Mouse (Mus musculus): ENCODE measurements around the gene Traf7. TPM values are rescaled to one million over a fixed set of nuclear protein-coding genes. Genes with fewer than 3 reads are reported as not detected.
A peak's percentile ranks its signal among the peaks of the same experiment; 100 is the strongest.

Gene Traf7
- 107 and 118 TPM in 2 replicates for total RNA-seq (2017)

DNA sequence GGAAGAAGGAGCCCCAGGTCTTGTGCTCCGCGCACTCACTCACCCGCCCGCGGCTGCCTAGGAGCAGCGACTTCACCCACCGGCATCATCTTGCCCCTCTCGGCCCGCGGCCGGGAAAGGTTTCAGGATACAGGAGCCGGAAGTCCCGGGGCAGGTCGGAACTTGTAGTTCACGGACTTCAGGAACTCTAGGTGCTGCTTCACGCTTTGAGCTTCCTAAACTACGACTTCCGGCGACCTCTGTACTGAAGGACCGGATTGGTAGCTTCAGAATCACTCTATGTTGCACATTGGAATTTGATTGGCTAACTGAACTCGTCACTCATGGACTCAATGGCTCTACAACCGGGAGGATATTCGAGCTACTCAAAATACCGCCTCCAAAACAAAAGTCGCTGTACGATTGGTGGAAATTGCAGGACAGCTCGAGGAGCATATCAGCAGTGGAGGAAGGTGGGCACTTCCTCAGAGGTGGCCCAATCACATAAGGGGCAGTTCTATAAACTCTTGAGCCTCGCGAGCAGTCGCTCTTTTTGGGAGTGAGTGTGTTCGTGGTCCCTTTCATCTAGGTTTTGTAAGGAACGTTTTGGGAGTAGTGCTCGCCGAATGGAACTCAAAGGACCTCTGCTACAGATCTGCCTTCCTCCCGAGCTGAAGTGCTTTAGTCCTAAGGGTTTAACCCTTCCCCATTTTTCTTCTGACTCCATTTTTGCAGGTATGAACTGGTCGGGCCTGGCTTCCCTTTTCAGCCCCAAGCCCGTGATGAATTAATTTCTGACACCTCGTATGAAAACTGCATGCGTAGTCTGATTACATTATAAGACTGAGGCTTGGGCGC, at the start of gene Traf7:
Gene Traf7, minus strand, starts transcription at position 216 of the 837 bp plus-strand sequence.
- ATAC-seq (ENCODE audit: extremely low read depth, insufficient number of reproducible peaks, low FRiP score, poor library complexity, severe bottlenecking) = peak; percentile 94

GRCm38 (mm10) chr17:24573811-24574210, 46.1 kb upstream of the Traf7 start:
- ATAC-seq (ENCODE audit: extremely low read depth, insufficient number of reproducible peaks, low FRiP score, poor library complexity, severe bottlenecking) = no peak

DNA sequence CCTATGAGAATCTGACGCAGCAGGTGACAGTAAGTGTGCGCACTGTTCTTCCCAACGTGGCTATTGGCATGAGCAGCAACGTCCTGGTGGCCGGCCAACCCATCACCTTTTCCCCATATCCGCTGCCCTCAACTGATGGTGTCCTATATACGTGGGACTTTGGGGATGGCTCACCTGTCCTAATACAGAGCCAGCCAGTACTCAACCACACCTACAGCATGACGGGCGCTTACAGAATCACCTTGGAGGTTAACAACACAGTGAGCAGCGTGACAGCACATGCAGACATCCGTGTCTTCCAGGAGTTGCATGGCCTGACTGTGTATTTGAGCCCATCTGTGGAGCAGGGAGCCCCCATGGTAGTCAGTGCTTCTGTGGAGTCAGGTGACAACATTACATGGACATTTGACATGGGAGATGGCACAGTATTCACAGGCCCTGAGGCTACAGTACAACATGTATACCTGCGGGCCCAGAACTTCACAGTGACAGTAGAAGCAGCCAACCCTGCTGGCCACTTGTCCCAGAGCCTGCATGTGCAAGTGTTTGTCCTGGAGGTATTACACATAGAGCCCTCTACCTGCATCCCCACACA, 45.0 kb upstream of the Traf7 start:
- ATAC-seq (ENCODE audit: extremely low read depth, insufficient number of reproducible peaks, low FRiP score, poor library complexity, severe bottlenecking) = no peak

- ATAC-seq (ENCODE audit: extremely low read depth, insufficient number of reproducible peaks, low FRiP score, poor library complexity, severe bottlenecking) = no peak
Observed at GRCm38 (mm10) chr17:24569837-24570236, 42.1 kb upstream of the Traf7 start.

DNA sequence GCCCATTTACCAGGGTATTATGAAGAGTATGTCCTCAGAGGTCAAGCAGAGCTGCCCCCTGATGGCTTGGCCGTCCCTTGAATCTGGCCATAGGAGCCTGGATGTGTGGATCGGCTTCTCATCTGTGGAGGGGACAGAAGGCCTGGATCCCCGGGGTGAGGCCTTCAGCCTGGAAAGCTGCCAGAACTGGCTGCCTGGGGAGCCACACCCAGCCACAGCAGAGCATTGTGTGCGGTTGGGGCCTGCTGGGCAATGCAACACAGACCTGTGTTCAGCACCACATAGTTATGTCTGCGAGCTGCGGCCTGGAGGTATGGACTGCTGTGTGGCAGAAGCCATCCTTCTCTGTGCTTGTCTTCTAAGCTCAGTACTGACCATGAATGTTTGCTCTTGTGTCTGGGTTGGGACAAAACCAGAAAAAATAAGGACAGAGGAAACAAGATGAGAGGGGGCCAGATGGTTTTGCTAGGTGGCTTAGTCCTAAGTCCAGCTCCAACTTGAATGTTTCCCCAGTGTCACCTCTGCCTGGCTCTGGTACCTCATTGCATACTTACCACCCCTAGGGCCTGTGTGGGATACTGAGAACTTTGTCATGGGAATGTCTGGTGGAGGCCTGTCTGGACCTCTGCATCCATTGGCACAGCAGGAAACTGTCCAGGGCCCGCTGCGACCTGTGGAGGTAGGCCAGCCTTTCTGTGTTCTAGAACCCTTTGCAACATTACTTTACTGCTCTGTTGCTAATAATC, 39.5 kb upstream of the Traf7 start:
- ATAC-seq (ENCODE audit: extremely low read depth, insufficient number of reproducible peaks, low FRiP score, poor library complexity, severe bottlenecking) = no peak

- ATAC-seq (ENCODE audit: extremely low read depth, insufficient number of reproducible peaks, low FRiP score, poor library complexity, severe bottlenecking) = no peak
Observed at GRCm38 (mm10) chr17:24565792-24566191, 38.1 kb upstream of the Traf7 start.

GRCm38 (mm10) chr17:24565092-24565491, 37.4 kb upstream of the Traf7 start:
- ATAC-seq (ENCODE audit: extremely low read depth, insufficient number of reproducible peaks, low FRiP score, poor library complexity, severe bottlenecking) = no peak

DNA sequence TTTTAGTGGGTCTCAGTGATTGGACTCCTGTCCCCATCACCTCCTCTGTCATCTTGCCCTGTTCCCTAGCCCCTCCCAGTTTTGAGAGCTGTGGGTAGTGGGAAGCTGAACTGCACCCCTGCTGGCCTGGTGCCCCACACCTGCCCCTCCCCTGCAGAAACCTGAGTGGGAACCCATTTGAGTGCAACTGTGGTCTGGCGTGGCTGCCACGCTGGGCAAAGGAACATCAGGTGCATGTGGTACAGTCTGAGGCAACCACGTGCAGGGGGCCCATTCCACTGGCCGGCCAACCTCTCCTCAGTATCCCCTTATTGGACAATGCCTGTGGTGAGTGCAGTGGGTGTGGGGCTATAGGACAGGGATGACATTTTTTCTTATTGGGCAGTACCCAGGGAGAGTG, 36.7 kb upstream of the Traf7 start:
- no peak for ATAC-seq (ENCODE audit: extremely low read depth, insufficient number of reproducible peaks, low FRiP score, poor library complexity, severe bottlenecking)

DNA sequence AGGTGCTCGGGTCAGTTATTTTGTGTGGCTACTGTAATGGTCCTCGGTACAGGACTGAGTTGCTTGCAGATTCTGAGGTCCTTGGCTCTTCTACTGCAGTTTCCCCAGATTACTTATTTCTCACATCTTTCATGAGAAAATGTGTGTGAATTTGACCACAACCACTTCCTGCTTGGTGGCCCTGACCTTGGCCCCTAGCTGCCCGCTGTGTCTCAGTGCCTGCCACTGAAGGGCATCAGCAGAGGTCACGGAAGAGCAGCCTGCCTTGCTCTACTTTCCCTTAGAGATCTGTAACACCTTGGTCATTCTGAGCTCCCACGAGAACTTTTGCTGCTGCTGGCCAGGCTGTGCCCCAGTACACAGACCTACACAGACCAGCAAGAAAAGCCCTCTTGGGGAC, 35.9 kb upstream of the Traf7 start:
- no peak for ATAC-seq (ENCODE audit: extremely low read depth, insufficient number of reproducible peaks, low FRiP score, poor library complexity, severe bottlenecking)

DNA sequence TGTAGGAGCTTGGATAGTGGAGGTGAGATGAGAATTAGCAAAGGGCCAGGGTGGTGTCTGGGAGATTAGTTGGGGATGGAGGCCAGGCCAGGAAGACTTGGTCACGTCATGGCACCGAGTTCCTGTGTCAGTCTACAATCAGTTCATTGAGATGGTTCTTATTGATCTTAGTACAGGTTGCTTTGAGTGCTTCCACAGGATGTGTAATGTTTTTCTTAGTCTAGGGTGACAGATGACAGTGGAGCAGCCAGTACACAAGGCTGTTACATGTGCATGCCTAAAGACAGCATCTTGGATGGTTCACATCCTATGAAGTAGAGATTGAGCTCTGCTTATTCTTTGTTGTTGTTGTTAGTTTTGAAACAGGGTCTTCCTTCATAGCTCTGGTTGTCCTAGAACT, 33.9 kb upstream of the Traf7 start:
- no peak for ATAC-seq (ENCODE audit: extremely low read depth, insufficient number of reproducible peaks, low FRiP score, poor library complexity, severe bottlenecking)

- ATAC-seq (ENCODE audit: extremely low read depth, insufficient number of reproducible peaks, low FRiP score, poor library complexity, severe bottlenecking) = no peak
Observed at GRCm38 (mm10) chr17:24560301-24561028, 32.7 kb upstream of the Traf7 start.

DNA sequence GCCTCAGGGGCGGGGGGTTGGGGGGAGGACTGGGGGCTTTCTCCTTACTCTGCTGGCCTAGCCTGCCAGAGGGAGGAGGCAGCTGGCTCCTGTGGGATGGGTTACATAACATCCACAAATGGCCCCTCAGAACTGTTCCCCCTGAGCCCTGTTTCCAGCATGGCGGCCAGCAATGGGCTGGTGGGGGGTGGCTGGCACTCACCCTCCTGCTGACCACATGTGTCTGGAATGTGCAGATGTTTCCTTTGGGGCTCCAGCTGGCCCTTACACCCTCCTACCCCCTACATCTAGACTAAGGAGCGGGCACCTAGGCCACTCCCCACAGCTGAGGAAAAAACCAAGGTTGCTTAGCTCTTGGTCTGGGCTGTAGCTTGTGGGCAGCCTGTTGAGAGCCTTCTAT, 31.4 kb upstream of the Traf7 start:
- ATAC-seq (ENCODE audit: extremely low read depth, insufficient number of reproducible peaks, low FRiP score, poor library complexity, severe bottlenecking) = no peak

DNA sequence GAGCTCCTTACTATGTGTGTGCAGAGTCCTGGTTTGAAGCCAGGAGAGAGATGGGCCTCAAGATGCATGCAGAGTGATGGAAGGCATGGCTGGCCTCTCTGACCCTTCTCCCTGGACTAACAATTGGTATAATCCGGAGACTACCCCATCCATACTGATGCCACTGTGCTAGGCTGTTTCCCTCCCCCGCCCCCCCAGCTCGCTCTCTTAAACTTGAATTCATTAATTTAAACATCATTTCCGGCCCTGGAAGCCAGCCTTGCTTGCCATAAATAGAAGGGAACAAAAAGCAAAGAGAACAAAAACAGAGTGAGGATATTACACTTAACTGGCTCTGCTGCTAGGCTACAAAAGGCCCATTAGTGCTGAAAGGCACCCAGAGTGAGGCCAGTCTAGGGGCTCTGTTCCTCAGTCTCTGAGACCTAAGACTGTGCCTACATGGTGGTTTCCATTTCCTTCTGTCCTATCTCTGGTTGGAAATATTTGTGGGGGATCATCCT, 30.9 kb upstream of the Traf7 start:
- no peak for ATAC-seq (ENCODE audit: extremely low read depth, insufficient number of reproducible peaks, low FRiP score, poor library complexity, severe bottlenecking)

- ATAC-seq (ENCODE audit: extremely low read depth, insufficient number of reproducible peaks, low FRiP score, poor library complexity, severe bottlenecking) = no peak
Observed at GRCm38 (mm10) chr17:24557091-24557490, 29.4 kb upstream of the Traf7 start.

DNA sequence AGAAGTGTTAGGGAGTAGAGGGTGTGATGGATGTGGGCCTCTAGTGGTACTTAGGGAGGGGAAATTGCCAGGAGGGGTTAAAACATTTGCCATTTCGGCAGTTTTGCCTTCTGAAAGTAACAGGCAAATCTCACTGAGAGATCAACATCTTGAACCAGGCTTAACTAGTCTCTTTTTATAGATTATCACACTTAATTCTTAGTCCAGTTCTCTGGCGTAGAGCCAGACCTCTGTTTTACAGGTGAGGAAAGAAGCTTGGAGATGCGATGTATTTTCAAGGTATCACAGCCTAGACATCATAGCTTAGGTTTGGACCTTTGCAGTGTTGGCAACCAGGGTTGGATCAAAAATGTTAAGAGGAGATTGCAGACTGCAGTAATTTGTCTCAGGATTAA, 23.3 kb upstream of the Traf7 start:
- no peak for ATAC-seq (ENCODE audit: extremely low read depth, insufficient number of reproducible peaks, low FRiP score, poor library complexity, severe bottlenecking)

- ATAC-seq (ENCODE audit: extremely low read depth, insufficient number of reproducible peaks, low FRiP score, poor library complexity, severe bottlenecking) = no peak
Observed at GRCm38 (mm10) chr17:24550416-24551049, 22.8 kb upstream of the Traf7 start.

DNA sequence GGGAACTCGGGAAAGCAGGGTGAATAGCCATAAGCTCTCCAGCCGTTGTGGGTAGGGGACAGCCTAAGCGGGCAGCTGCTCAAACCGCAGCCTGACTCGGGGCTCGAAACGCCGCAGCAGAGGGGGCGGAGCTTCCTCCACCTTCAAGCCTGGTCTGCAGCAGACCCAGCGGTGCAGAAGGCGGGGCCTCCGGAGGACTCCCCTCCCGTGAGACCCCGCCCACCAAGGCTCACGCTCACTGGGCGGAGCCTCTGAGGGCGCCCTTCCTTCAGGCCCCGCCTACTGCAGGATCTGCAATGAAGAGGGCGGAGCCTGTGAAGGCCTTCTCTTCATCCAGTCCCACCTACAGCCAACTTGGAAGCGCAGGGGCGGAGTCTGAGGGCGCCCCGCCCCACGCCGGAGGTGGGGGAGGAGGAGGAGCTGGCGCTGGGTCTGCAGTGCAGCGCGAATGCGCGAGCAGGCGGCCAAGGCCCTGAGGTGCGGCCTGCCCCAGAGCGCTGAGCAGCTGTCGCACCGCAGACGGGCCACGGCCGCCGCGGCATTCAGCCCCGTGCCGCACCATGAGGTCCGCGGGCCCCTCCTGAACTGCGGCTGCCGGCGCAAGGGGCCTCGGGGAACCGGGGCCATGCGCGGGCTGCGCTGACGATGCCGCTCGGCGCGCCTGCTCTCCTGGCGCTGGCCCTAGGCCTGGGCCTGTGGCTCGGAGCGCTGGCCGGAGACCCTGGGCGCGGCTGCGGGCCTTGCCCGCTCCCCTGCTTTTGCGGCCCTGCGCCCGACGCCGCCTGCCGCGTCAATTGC, 22.1 kb upstream of the Traf7 start, which contains the start of gene Pkd1:
Gene Pkd1, plus strand, starts transcription at position 217 of the 798 bp plus-strand sequence.
- peak; percentile 93 for ATAC-seq (ENCODE audit: extremely low read depth, insufficient number of reproducible peaks, low FRiP score, poor library complexity, severe bottlenecking)
